Mouse (Mus musculus): ENCODE data around the gene Ninj2. TPM values are rescaled to one million over a fixed set of nuclear protein-coding genes. Genes with fewer than 3 reads are reported as not detected.

Ninj2 gene
- total RNA-seq, 2 experiments from 2014 or later, result 0.59 to 0.68 TPM

GRCm38 (mm10) chr6:120189287-120189686 is 96.1 kb downstream of the Ninj2 start:
- intact Hi-C loops (cut with DNase I), result no loop called here
- DNase-seq (ENCODE audit: low spot score in 2 of 2), result no peak

- DNase-seq (ENCODE audit: low spot score in 2 of 2), result no peak
- intact Hi-C loops (cut with DNase I), result loop anchor here (2.0 to 10.0 kb wide), 2 partner anchors 190 to 706 kb away; no protein-coding TSS in a partner anchor
Measured at GRCm38 (mm10) chr6:120190365-120190764, 97.2 kb downstream of the Ninj2 start.

- DNase-seq (ENCODE audit: low spot score in 2 of 2), result no peak
- intact Hi-C loops (cut with DNase I), result loop anchor here (2.0 to 10.0 kb wide), 2 partner anchors 190 to 706 kb away; no protein-coding TSS in a partner anchor
Measured at GRCm38 (mm10) chr6:120190912-120191311, 97.8 kb downstream of the Ninj2 start.

GRCm38 (mm10) chr6:120191396-120192170 is 98.4 kb downstream of the Ninj2 start:
- DNase-seq (ENCODE audit: low spot score in 2 of 2), result no peak
- intact Hi-C loops (cut with DNase I), result loop anchor here (2.0 to 10.0 kb wide), 3 partner anchors 153 to 707 kb away; partner anchors contain the start of gene Wnk1

- intact Hi-C loops (cut with DNase I), result loop anchor here (2.0 to 10.0 kb wide), 2 partner anchors 154 to 708 kb away; partner anchors contain the start of gene Wnk1
- DNase-seq (ENCODE audit: low spot score in 2 of 2), result peak in 1 of 2 experiments; percentile 19
Measured at GRCm38 (mm10) chr6:120192211-120192870, 99.2 kb downstream of the Ninj2 start.

GRCm38 (mm10) chr6:120193174-120193573 is 100.0 kb downstream of the Ninj2 start:
- peak; percentile 85 for DNase-seq (ENCODE audit: low spot score in 2 of 2)
- intact Hi-C loops (cut with DNase I), result loop anchor here (2.0 to 10.0 kb wide), 2 partner anchors 154 to 708 kb away; partner anchors contain the start of gene Wnk1

- intact Hi-C loops (cut with DNase I), result loop anchor here (2.0 to 10.0 kb wide), 2 partner anchors 155 to 709 kb away; partner anchors contain the start of gene Wnk1
Measured at GRCm38 (mm10) chr6:120193793-120194192, 100.6 kb downstream of the Ninj2 start.

GRCm38 (mm10) chr6:120194305-120194704 is 101.2 kb downstream of the Ninj2 start:
- intact Hi-C loops (cut with DNase I), result loop anchor here (10.0 kb wide), 1 partner anchor 710 kb away; no protein-coding TSS in a partner anchor
- no peak for DNase-seq (ENCODE audit: low spot score in 2 of 2)

More at GRCm38 (mm10) chr6:120193793-120194192, 100.6 kb downstream of the Ninj2 start:
- DNase-seq (ENCODE audit: low spot score in 2 of 2), result no peak

- DNase-seq (ENCODE audit: low spot score in 2 of 2), result no peak
- intact Hi-C loops (cut with DNase I), result loop anchor here (10.0 kb wide), 1 partner anchor 710 kb away; no protein-coding TSS in a partner anchor
Measured at GRCm38 (mm10) chr6:120194963-120195362, 101.8 kb downstream of the Ninj2 start.

- intact Hi-C loops (cut with DNase I), result loop anchor here (10.0 kb wide), 1 partner anchor 712 kb away; no protein-coding TSS in a partner anchor
- DNase-seq (ENCODE audit: low spot score in 2 of 2), result peak; percentile 34 to 49
Measured at GRCm38 (mm10) chr6:120196837-120197236, 103.7 kb downstream of the Ninj2 start.

- intact Hi-C loops (cut with DNase I), result loop anchor here (10.0 kb wide), 1 partner anchor 713 kb away; no protein-coding TSS in a partner anchor
- peak; percentile 46 to 76 for DNase-seq (ENCODE audit: low spot score in 2 of 2)
Measured at GRCm38 (mm10) chr6:120197964-120198363, 104.8 kb downstream of the Ninj2 start.

GRCm38 (mm10) chr6:120199638-120200394 is 106.7 kb downstream of the Ninj2 start:
- no peak for DNase-seq (ENCODE audit: low spot score in 2 of 2)
- intact Hi-C loops (cut with DNase I), result loop anchor here (10.0 kb wide), 1 partner anchor 715 kb away; no protein-coding TSS in a partner anchor

GRCm38 (mm10) chr6:120201956-120202355 is 108.8 kb downstream of the Ninj2 start:
- intact Hi-C loops (cut with DNase I), result no loop called here
- DNase-seq (ENCODE audit: low spot score in 2 of 2), result no peak

GRCm38 (mm10) chr6:120202406-120202805 is 109.3 kb downstream of the Ninj2 start:
- intact Hi-C loops (cut with DNase I), result no loop called here
- no peak for DNase-seq (ENCODE audit: low spot score in 2 of 2)

GRCm38 (mm10) chr6:120206586-120206985 is 113.4 kb downstream of the Ninj2 start:
- DNase-seq (ENCODE audit: low spot score in 2 of 2), result no peak
- intact Hi-C loops (cut with DNase I), result no loop called here

GRCm38 (mm10) chr6:120211536-120211935 is 118.4 kb downstream of the Ninj2 start:
- intact Hi-C loops (cut with DNase I), result no loop called here
- DNase-seq (ENCODE audit: low spot score in 2 of 2), result no peak

- DNase-seq (ENCODE audit: low spot score in 2 of 2), result no peak
- intact Hi-C loops (cut with DNase I), result no loop called here
Measured at GRCm38 (mm10) chr6:120216702-120217101, 123.6 kb downstream of the Ninj2 start.

GRCm38 (mm10) chr6:120219281-120219680 is 126.1 kb downstream of the Ninj2 start:
- no peak for DNase-seq (ENCODE audit: low spot score in 2 of 2)
- intact Hi-C loops (cut with DNase I), result no loop called here

- DNase-seq (ENCODE audit: low spot score in 2 of 2), result peak; percentile 23 to 60
- intact Hi-C loops (cut with DNase I), result loop anchor here (2.0 kb wide), 1 partner anchor 80 kb away; no protein-coding TSS in a partner anchor
Measured at GRCm38 (mm10) chr6:120222669-120223068, 129.5 kb downstream of the Ninj2 start.

Data from left cerebral cortex, postnatal 14 days (tissue).